Mouse (Mus musculus) erythroblast, embryonic 14.5 days (primary cell): ENCODE results near the gene Cxadr.

ENCODE experiments used
- GATA1 ChIP-seq: IDR thresholded peaks from 2 replicates; pipeline ENCODE4 v1.6.1; 2012; ENCODE audit warnings: low read length, inconsistent platforms, mixed read lengths
- TAL1 ChIP-seq: IDR thresholded peaks from 3 replicates; pipeline ENCODE4 v1.6.1; 2012; ENCODE audit warnings: low read length, inconsistent platforms, mixed read lengths

- TF ChIP-seq GATA1, result no peak
- no peak for TF ChIP-seq TAL1
Observed at GRCm38 (mm10) chr16:78341356-78341755, 40.1 kb downstream of the Cxadr start.
